Mouse (Mus musculus): ENCODE measurements at regions not wholly inside any gene's neighbourhood (a gene's known extent, or its start where the extent isn't known, plus 50 kb on each side); places are given as distances from the start of the nearest gene placed in this dataset.

DNA sequence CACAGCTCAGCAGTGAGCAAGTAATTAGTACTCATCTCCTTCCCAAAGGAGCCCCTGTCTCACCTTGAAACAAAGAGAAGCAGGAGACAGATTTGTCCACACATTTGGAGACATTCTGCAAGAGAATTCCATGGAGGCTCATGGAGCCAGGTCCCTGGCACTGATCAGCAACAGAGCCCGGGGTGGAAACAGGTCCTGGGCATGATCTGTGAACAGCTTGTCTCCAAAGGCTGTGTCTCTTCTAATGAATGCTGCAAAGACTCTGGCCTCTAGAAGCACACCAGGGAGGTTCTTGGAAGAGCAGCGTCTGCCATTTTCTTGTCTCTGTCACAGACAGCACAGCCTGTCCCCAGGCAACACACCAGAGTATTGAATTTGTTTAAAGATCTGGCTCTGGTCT lies 107.5 kb upstream of the Cdh5 start:
- no peak for ATAC-seq (replicated peaks; ENCODE audit: insufficient number of reproducible peaks, insufficient read depth, low FRiP score, low read depth)
- Histone ChIP-seq H3K36me3 (no peaks in the 10 kb centered on the region), H3K9me3 (replicated peaks) (no peaks in the 10 kb centered on the region), H3K4me1 (replicated peaks) (no peaks in the 10 kb centered on the region), H3K4me2 (no peak overlapping the region), H3K27ac (no peak overlapping the region), H3K9ac (no peak overlapping the region), H3K27me3 (no peaks in the 10 kb centered on the region), H3K4me3 (no peak overlapping the region)
- WGBS = 73% methylated on average over 2 of the region's 2 CpGs

DNA sequence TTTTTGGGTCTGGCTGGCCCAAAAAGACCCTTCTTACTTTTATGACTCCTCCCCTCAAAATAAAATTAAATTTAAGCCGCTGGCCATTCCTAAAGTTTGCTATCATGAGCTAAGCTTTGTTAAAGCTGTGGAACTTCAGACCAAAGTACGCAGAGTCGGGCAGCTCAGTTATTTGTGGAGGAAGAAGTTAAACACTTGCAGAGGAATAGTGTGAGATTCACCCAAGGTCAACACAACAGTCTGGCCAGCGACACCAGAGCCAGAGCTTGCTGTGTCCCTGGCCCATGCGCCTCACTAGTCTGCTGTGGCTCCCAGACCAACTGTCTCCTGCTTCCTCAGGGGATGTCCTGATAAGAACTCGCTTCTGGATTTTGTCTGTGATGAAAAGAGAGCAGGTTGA lies 103.3 kb upstream of the Cdh5 start:
- H3K9me3 ChIP-seq (replicated peaks) = no peaks in the 10 kb centered on the region
- no peak overlapping the region for H3K4me3 ChIP-seq
- H3K9ac ChIP-seq = no peak overlapping the region
- no peaks in the 10 kb centered on the region for H3K36me3 ChIP-seq
- no peaks in the 10 kb centered on the region for H3K27me3 ChIP-seq
- no peak overlapping the region for H3K4me2 ChIP-seq
- H3K27ac ChIP-seq = no peak overlapping the region
- H3K4me1 ChIP-seq (replicated peaks) = no peaks in the 10 kb centered on the region
- 42% methylated on average over 6 of the region's 6 CpGs for WGBS
- no peak for ATAC-seq (replicated peaks; ENCODE audit: insufficient number of reproducible peaks, insufficient read depth, low FRiP score, low read depth)

DNA sequence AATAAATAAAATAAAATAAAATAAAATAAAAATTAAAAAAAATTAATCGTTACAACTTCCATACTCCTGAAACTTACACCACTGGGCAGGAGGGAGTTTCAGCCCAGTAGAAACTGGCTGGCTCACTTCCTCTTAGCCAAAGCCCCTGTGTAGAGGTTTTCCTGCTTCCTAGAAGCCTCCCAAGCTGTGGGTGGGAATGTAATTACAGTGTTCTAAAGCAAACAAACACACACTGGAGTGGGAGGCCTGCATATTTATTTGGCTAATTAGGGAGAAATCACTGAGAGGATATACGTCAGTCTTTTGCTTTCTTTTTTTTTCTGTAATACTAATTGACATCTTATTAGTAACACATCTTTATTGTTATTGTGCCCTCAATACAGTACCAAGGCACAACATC lies 94.2 kb upstream of the Cdh5 start:
- Histone ChIP-seq H3K36me3 (no peaks in the 10 kb centered on the region), H3K9me3 (replicated peaks) (no peaks in the 10 kb centered on the region), H3K4me1 (replicated peaks) (no peaks in the 10 kb centered on the region), H3K4me2 (no peak overlapping the region), H3K9ac (no peak overlapping the region), H3K27me3 (no peaks in the 10 kb centered on the region), H3K4me3 (no peak overlapping the region), H3K27ac (no peak overlapping the region)
- WGBS = 74% methylated on average over 2 of the region's 2 CpGs
- ATAC-seq (replicated peaks; ENCODE audit: insufficient number of reproducible peaks, insufficient read depth, low FRiP score, low read depth) = no peak

DNA sequence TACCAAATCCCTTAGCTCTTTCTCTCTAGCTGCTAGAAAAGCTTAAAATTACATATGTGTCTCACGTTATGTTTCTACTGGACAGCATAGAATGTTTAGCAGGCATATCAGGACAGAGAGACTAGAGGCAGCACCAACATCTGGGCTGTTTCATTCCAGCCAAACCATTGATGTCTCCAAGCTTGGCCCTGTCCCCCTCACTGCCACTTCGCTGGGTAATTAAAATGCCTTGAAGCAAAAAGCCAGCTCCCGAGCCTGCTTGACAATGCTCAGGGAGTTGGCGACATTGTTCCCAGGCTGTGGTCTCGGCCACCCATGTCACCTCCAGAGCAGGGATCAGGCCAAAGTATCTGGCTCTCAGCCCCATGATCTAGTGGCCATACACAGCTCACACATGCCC lies 92.7 kb upstream of the Cdh5 start:
- Histone ChIP-seq H3K4me3 (no peak overlapping the region), H3K9me3 (replicated peaks) (no peaks in the 10 kb centered on the region), H3K27ac (no peak overlapping the region), H3K27me3 (no peaks in the 10 kb centered on the region), H3K4me2 (no peak overlapping the region), H3K36me3 (no peaks in the 10 kb centered on the region), H3K9ac (no peak overlapping the region), H3K4me1 (replicated peaks) (no peaks in the 10 kb centered on the region)
- 66% methylated on average over 5 of the region's 5 CpGs for WGBS
- no peak for ATAC-seq (replicated peaks; ENCODE audit: insufficient number of reproducible peaks, insufficient read depth, low FRiP score, low read depth)

DNA sequence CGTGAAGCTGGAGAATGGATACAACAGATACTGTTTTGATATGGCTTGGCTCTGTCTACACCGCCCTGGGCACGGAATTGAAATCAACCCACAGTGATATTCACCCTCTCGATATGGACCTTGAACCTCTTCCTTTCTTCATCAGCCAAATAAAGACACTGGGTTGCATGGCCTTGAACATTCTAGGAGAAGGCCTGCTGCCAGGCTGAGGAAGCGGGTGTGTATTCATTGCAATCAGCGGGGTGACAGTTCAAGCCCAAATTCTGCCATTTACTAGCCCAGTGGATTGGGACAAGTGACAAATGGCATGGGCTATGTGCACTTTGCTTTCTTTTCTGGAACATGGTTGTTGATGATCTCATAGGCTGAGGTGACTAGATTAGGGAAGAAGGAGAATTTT lies 92.1 kb upstream of the Cdh5 start:
- Histone ChIP-seq H3K36me3 (no peaks in the 10 kb centered on the region), H3K4me1 (replicated peaks) (no peaks in the 10 kb centered on the region), H3K9me3 (replicated peaks) (no peaks in the 10 kb centered on the region), H3K4me2 (no peak overlapping the region), H3K4me3 (no peak overlapping the region), H3K27ac (no peak overlapping the region), H3K9ac (no peak overlapping the region), H3K27me3 (no peaks in the 10 kb centered on the region)
- no peak for ATAC-seq (replicated peaks; ENCODE audit: insufficient number of reproducible peaks, insufficient read depth, low FRiP score, low read depth)
- WGBS = 86% methylated on average over 6 of the region's 6 CpGs

DNA sequence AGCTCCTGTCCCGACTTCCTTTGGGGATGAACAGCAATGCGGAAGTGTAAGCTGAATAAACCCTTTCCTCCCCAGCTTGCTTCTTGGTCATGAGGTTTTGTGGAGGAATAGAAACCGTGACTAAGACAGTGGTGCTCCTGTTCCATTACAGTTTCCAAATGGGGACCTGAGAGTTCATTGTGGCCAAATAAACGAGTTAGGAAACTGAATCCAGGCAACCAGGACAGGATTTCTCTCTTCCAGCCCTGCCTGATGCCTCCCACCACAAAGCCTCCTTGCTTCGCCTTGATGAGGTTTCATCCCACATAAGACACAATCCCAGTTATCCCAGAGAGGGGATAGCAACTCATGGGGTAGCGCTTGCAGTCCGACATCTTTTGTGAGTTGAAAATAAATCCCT lies 79.2 kb upstream of the Cdh5 start:
- no peak overlapping the region for H3K9ac ChIP-seq
- ATAC-seq (replicated peaks; ENCODE audit: insufficient number of reproducible peaks, insufficient read depth, low FRiP score, low read depth) = no peak
- H3K27me3 ChIP-seq = 0 out of 2 replicates have a peak, but pooled peaks cover 4% of the 10 kb centered on the region
- no peaks in the 10 kb centered on the region for H3K9me3 ChIP-seq (replicated peaks)
- H3K4me3 ChIP-seq = no peak overlapping the region
- H3K4me1 ChIP-seq (replicated peaks) = peaks cover 19% of the 10 kb centered on the region
- peak overlapping the region; percentile 32 for H3K27ac ChIP-seq
- no peaks in the 10 kb centered on the region for H3K36me3 ChIP-seq
- WGBS = 79% methylated on average over 7 of the region's 7 CpGs
- H3K4me2 ChIP-seq = no peak overlapping the region

DNA sequence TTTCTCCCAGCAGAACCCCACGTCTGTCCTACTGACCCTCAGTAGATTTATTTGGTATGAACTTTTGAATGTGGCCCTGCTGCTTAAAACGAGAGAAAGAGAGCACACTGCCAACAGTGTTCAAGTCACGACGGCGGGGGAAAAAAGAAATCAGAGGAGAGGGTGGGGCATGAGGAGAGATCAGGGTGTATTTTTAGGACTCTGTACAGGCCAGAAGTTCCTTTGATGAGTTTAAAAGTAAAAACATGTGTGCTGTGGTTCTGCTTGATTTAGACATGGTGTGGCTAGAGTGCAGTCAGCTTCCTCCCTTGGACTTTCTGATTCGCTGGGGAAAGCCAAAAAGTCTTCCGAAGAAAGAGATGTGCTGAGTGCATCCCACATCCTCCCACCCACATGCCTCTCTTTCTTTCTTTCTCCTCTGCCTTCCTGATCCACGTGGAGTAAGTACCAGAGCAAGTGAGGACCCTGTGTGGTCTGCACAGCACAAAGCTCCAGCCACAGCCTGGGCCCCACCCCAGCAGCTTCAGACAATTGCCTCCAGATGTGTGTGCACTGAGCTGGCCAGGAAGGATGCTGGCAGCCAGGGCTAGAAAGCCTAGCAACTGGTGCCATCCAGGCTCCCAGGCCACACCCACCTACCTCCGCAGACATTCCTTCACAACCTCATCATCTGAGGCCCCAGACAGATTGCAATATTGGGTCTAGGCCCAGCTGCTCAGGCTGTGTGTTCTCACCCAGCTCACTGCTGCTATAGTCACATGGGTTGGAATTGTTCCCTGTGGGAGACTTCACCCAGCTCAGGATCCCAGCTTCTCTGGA lies 78.5 kb upstream of the Cdh5 start:
- peak; percentile 44 for ATAC-seq (replicated peaks; ENCODE audit: insufficient number of reproducible peaks, insufficient read depth, low FRiP score, low read depth)
- H3K27me3 ChIP-seq = peaks cover 6% of the 10 kb centered on the region; the same call in 1 of the 2 replicates
- no peak overlapping the region for H3K4me2 ChIP-seq
- H3K4me1 ChIP-seq (replicated peaks) = peaks cover 19% of the 10 kb centered on the region
- no peaks in the 10 kb centered on the region for H3K9me3 ChIP-seq (replicated peaks)
- H3K9ac ChIP-seq = no peak overlapping the region
- H3K27ac ChIP-seq = peak overlapping the region; percentile 32
- H3K36me3 ChIP-seq = no peaks in the 10 kb centered on the region
- WGBS = 37% methylated on average over 9 of the region's 9 CpGs
- no peak overlapping the region for H3K4me3 ChIP-seq

DNA sequence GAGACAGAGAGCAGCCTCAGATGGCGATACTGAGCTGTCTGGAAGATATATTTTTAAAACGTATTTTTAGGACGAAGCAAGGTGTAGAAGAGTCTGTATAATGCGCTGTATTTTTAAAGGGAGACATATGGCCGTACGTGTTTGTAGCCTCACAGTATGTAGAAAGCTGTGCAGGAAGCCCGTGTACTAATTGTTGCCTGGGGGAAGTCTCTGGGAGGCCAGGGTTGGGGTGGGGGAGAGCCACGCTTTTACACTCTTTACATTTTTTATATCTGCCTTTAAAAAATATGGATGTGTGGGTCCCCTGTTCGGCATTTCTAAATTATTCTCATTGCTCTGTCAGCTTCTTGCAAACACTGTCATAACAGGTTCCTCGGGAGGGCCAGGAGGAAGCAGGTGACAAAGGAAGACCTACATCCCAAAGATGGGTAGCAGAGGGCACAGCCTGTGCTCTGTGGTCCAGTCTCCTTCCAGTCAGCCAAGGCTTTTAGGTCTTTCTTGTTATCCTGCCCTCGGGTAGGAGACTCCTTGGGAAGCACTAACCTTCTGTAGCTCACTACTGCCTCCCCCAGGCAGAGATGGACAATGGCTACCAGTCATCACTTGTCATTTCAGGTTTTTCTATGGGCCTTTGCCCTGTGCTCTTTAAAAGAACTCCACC lies 74.1 kb upstream of the Cdh5 start:
- peaks cover 17% of the 10 kb centered on the region for H3K4me1 ChIP-seq (replicated peaks)
- 76% methylated on average over 11 of the region's 11 CpGs for WGBS
- no peak overlapping the region for H3K27ac ChIP-seq
- H3K27me3 ChIP-seq = peaks cover 3% of the 10 kb centered on the region; the same call in 1 of the 2 replicates
- no peak overlapping the region for H3K4me3 ChIP-seq
- H3K36me3 ChIP-seq = no peaks in the 10 kb centered on the region
- no peak overlapping the region for H3K9ac ChIP-seq
- H3K4me2 ChIP-seq = no peak overlapping the region
- ATAC-seq (replicated peaks; ENCODE audit: insufficient number of reproducible peaks, insufficient read depth, low FRiP score, low read depth) = no peak
- H3K9me3 ChIP-seq (replicated peaks) = 0 out of 2 replicates have a peak, but pooled peaks cover 13% of the 10 kb centered on the region

DNA sequence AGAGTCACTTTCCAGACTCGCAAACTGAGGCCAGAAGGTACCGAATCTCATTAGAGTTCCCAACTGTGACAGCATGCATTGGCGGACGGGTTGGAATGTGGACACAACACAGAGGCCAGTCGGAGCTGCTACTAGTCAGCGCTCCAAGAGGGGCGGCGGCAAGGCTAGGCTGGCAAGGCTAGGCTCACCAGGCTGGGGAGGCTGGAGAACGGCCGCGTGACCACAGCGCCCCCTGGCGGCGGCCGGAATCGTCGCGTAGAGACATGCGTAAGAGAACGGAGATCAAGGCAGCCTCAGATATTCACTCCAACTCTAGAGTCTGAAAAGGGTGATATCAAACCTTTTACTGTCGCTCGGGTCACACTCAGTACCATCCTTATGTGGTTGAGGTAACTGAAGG lies 72.8 kb upstream of the Cdh5 start:
- peak overlapping the region; percentile 23; the same call in 1 of the 2 replicates for H3K4me3 ChIP-seq

DNA sequence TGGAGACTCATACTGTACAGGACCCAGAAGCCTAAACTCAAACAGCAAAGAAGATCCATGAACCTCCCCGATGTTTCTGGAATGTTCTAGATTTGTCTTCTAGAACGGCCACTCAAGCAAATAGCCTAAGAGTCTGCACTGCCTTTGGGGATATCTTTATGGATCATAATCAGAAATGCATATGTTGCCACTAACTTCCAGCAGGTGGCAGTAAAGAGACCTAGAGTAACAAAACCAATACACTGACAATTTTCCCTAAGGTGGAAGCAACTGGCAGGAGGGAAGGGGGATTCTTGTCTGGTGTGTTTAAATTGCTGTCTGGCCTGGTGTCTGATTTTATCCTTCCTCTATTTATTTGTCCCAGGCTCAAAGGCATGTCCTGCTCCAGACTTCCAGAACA lies 69.2 kb upstream of the Cdh5 start:
- Histone ChIP-seq H3K9ac (no peak overlapping the region), H3K4me3 (no peak overlapping the region), H3K9me3 (replicated peaks) (0 out of 2 replicates have a peak, but pooled peaks cover 13% of the 10 kb centered on the region), H3K4me1 (replicated peaks) (peaks cover 5% of the 10 kb centered on the region), H3K36me3 (no peaks in the 10 kb centered on the region), H3K4me2 (no peak overlapping the region), H3K27ac (no peak overlapping the region), H3K27me3 (peaks cover 3% of the 10 kb centered on the region; the same call in 1 of the 2 replicates)
- WGBS = 85% methylated on average over 2 of the region's 2 CpGs
- ATAC-seq (replicated peaks; ENCODE audit: insufficient number of reproducible peaks, insufficient read depth, low FRiP score, low read depth) = no peak

More for the DNA sequence above, 72.8 kb upstream of the Cdh5 start:
- H3K4me2 ChIP-seq = peak overlapping the region; percentile 54
- peaks cover 3% of the 10 kb centered on the region; the same call in 1 of the 2 replicates for H3K27me3 ChIP-seq
- no peak overlapping the region for H3K27ac ChIP-seq
- 0 out of 2 replicates have a peak, but pooled peaks cover 13% of the 10 kb centered on the region for H3K9me3 ChIP-seq (replicated peaks)
- H3K9ac ChIP-seq = no peak overlapping the region
- 2% methylated on average over 22 of the region's 22 CpGs for WGBS
- H3K36me3 ChIP-seq = no peaks in the 10 kb centered on the region
- H3K4me1 ChIP-seq (replicated peaks) = peaks cover 5% of the 10 kb centered on the region
- ATAC-seq (replicated peaks; ENCODE audit: insufficient number of reproducible peaks, insufficient read depth, low FRiP score, low read depth) = peak; percentile 83

DNA sequence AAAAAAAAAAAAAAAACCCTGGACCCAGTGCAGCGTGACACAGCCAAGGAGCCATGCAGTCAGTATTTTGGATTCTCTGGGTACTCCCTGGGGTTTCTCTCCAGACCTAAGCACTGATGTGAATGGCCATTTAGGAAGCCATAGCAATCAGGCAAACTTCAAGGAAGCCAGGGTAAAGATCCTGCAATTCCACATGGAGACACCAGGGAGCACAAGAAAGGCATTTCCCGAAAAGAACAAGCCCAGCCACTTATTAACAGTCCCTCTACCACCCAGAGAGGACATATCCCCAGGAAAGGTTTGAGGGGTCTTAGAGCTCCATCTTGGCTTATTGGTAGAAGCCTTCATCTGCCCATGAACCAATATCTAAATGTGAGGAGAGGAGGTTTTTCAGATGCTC lies 68.3 kb upstream of the Cdh5 start:
- no peak for ATAC-seq (replicated peaks; ENCODE audit: insufficient number of reproducible peaks, insufficient read depth, low FRiP score, low read depth)
- no peak overlapping the region for H3K9ac ChIP-seq
- no peak overlapping the region for H3K4me3 ChIP-seq
- WGBS = 45% methylated on average over 2 of the region's 2 CpGs
- H3K27ac ChIP-seq = no peak overlapping the region
- H3K9me3 ChIP-seq (replicated peaks) = 0 out of 2 replicates have a peak, but pooled peaks cover 13% of the 10 kb centered on the region
- no peaks in the 10 kb centered on the region for H3K36me3 ChIP-seq
- peaks cover 4% of the 10 kb centered on the region for H3K4me1 ChIP-seq (replicated peaks)
- H3K27me3 ChIP-seq = no peaks in the 10 kb centered on the region
- H3K4me2 ChIP-seq = no peak overlapping the region

Data from heart, embryonic 15.5 days (tissue).